Mouse (Mus musculus): ENCODE measurements around the gene Txk. TPM values are rescaled to one million over a fixed set of nuclear protein-coding genes. Genes with fewer than 3 reads are reported as not detected.

Txk gene
- 0.77 and 0.82 TPM in 2 replicates for polyA plus RNA-seq (2012; rRNA removed)

GRCm38 (mm10) chr5:72752585-72752984 lies at the start of gene Txk:
TSS of gene Txk (minus strand) at chr5:72752777.
- WGBS, result 83% methylated on average over 5 of the region's 5 CpGs
- DNase-seq (ENCODE audit: low read depth, low spot score), result no peak

- no peak for DNase-seq (ENCODE audit: low read depth, low spot score)
- 95% methylated on average over 4 of the region's 4 CpGs for WGBS
Measured at GRCm38 (mm10) chr5:72798563-72798962, 46.0 kb upstream of the Txk start.

GRCm38 (mm10) chr5:72796186-72796613 lies 43.6 kb upstream of the Txk start:
- no peak for DNase-seq (ENCODE audit: low read depth, low spot score)
- 52% methylated on average over 14 of the region's 14 CpGs for WGBS

- WGBS, result 82% methylated on average over 3 of the region's 3 CpGs
- DNase-seq (ENCODE audit: low read depth, low spot score), result no peak
Measured at GRCm38 (mm10) chr5:72793309-72793850, 40.8 kb upstream of the Txk start.

GRCm38 (mm10) chr5:72791789-72792188 lies 39.2 kb upstream of the Txk start:
- peak; percentile 11 for DNase-seq (ENCODE audit: low read depth, low spot score)
- 16% methylated on average over 6 of the region's 6 CpGs for WGBS

GRCm38 (mm10) chr5:72791386-72791785 lies 38.8 kb upstream of the Txk start:
- 35% methylated on average over 4 of the region's 4 CpGs for WGBS
- no peak for DNase-seq (ENCODE audit: low read depth, low spot score)

- DNase-seq (ENCODE audit: low read depth, low spot score), result no peak
- 66% methylated on average over 4 of the region's 4 CpGs for WGBS
Measured at GRCm38 (mm10) chr5:72785451-72785850, 32.9 kb upstream of the Txk start.

GRCm38 (mm10) chr5:72784719-72785118 lies 32.1 kb upstream of the Txk start:
- 79% methylated on average over 3 of the region's 3 CpGs for WGBS

GRCm38 (mm10) chr5:72783957-72784356 lies 31.4 kb upstream of the Txk start:
- DNase-seq (ENCODE audit: low read depth, low spot score), result no peak
- WGBS, result 87% methylated on average over 8 of the region's 8 CpGs

More at GRCm38 (mm10) chr5:72784719-72785118, 32.1 kb upstream of the Txk start:
- no peak for DNase-seq (ENCODE audit: low read depth, low spot score)

- no peak for DNase-seq (ENCODE audit: low read depth, low spot score)
- 96% methylated on average over 7 of the region's 7 CpGs for WGBS
Measured at GRCm38 (mm10) chr5:72783123-72783522, 30.5 kb upstream of the Txk start.

GRCm38 (mm10) chr5:72781776-72782175 lies 29.2 kb upstream of the Txk start:
- 83% methylated on average over 11 of the region's 11 CpGs for WGBS
- DNase-seq (ENCODE audit: low read depth, low spot score), result no peak

- 100% methylated on average over 2 of the region's 2 CpGs for WGBS
- no peak for DNase-seq (ENCODE audit: low read depth, low spot score)
Measured at GRCm38 (mm10) chr5:72776595-72776994, 24.0 kb upstream of the Txk start.

GRCm38 (mm10) chr5:72776127-72776526 lies 23.6 kb upstream of the Txk start:
- 80% methylated on average over 2 of the region's 2 CpGs for WGBS
- no peak for DNase-seq (ENCODE audit: low read depth, low spot score)

GRCm38 (mm10) chr5:72769841-72770240 lies 17.3 kb upstream of the Txk start:
- DNase-seq (ENCODE audit: low read depth, low spot score), result no peak
- WGBS, result 69% methylated on average over 6 of the region's 6 CpGs

- no peak for DNase-seq (ENCODE audit: low read depth, low spot score)
- WGBS, result 85% methylated on average over 5 of the region's 5 CpGs
Measured at GRCm38 (mm10) chr5:72763546-72763945, 11.0 kb upstream of the Txk start.

GRCm38 (mm10) chr5:72763025-72763424 lies 10.4 kb upstream of the Txk start:
- WGBS, result 34% methylated on average over 3 of the region's 3 CpGs
- DNase-seq (ENCODE audit: low read depth, low spot score), result no peak

GRCm38 (mm10) chr5:72761758-72762157 lies 9.2 kb upstream of the Txk start:
- no peak for DNase-seq (ENCODE audit: low read depth, low spot score)
- 87% methylated on average over 5 of the region's 5 CpGs for WGBS

GRCm38 (mm10) chr5:72761237-72761636 lies 8.7 kb upstream of the Txk start:
- DNase-seq (ENCODE audit: low read depth, low spot score), result peak; percentile 31
- WGBS, result 31% methylated on average over 5 of the region's 5 CpGs

- WGBS, result 59% methylated on average over 13 of the region's 13 CpGs
- peak; percentile 56 for DNase-seq (ENCODE audit: low read depth, low spot score)
Measured at GRCm38 (mm10) chr5:72758925-72759924, 6.6 kb upstream of the Txk start.

- DNase-seq (ENCODE audit: low read depth, low spot score), result no peak
- 77% methylated on average over 18 of the region's 18 CpGs for WGBS
Measured at GRCm38 (mm10) chr5:72757155-72757773, 4.7 kb upstream of the Txk start.
